Comparison of ENCODE assay signal across 8 mouse cellular contexts in the genomic region with DNA sequence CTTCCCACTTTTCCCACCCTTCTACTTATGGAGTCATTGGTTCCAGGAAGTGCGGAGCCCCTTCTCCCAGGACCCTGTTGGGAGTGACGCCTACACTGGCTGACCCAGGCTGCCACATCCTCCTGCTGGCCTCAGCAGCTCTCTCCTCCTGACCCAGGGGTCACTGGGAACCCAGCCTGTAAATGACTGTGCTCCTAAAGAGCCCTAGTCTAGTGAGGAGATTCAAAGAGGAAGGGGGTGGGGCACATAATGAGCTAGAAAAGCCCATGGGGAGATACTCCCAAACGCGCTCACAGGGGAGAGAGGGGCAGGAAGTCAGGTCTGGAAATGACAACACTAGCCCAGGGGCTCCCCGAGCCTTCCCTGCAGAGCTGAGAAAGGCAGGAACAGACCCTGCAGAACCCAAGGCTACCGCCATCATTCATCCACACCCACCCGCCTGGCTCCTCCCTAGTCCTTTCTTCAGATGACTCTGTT. TPM values are rescaled to one million over a fixed set of nuclear protein-coding genes. Genes with fewer than 3 reads are reported as not detected.
DNase-seq lines count a peak whose midpoint lies in the region; ATAC-seq lines count a peak whose summit lies in the region.

No protein-coding gene starts in this region.

- H3K4me2 ChIP-seq in liver, embryonic 13.5 days, result 0 out of 2 replicates have a peak overlapping the region, but pooled peaks have one; percentile 23

- WGBS in liver, embryonic 13.5 days (ENCODE audit: insufficient replicate concordance), result 13% methylated on average over 7 of the region's 7 CpGs

- peak; percentile 57 for DNase-seq in adrenal gland, adult 2 months
- no peak for DNase-seq in adrenal gland, postnatal 4 days (ENCODE audit: low spot score in 2 of 2)
- DNase-seq in gastrocnemius, postnatal 14 days, result peak; percentile 69
- DNase-seq in induced T-regulatory cell, adult 2 months (ENCODE audit: low read depth), result peak; percentile 8
- DNase-seq in liver, embryonic 13.5 days, result no peak
- DNase-seq in naive thymus-derived CD4-positive, alpha-beta T cell, adult 2 months (ENCODE audit: low read depth), result peak; percentile 26
- no peak for DNase-seq in cerebellum, postnatal 14 days
- DNase-seq in layer of hippocampus, postnatal 10 days (ENCODE audit: low spot score in 2 of 2), result no peak

- no peaks in the 10 kb centered on the region for H3K36me3 ChIP-seq in liver, embryonic 13.5 days

- intact Hi-C loops in gastrocnemius, postnatal 14 days (cut with DNase I; ENCODE audit: low total_unique reads), result no loop called here

- H3K27me3 ChIP-seq in liver, embryonic 13.5 days, result no peaks in the 10 kb centered on the region

- H3K4me1 ChIP-seq in liver, embryonic 13.5 days (replicated peaks), result peaks cover 33% of the 10 kb centered on the region

- no peak overlapping the region for H3K27ac ChIP-seq in liver, embryonic 13.5 days

- H3K9me3 ChIP-seq in liver, embryonic 13.5 days (replicated peaks), result no peaks in the 10 kb centered on the region

- peak; percentile 44 for ATAC-seq in liver, embryonic 13.5 days (ENCODE audit: low read depth)

- H3K9ac ChIP-seq in liver, embryonic 13.5 days, result no peak overlapping the region

- no peak overlapping the region for H3K4me3 ChIP-seq in liver, embryonic 13.5 days (replicated peaks)

RNA-seq across cellular contexts. Expression of gene Dennd2a, which starts 17.9 kb away (rescaled TPM):
- total RNA-seq in adrenal gland, adult 2 months (2021), result 10 to 100 TPM in 1 of 2 experiments, 1 to 10 TPM in 1; 7.5 to 14.6 TPM
- 6.0 and 9.0 TPM in 2 replicates for polyA plus RNA-seq in adrenal gland, adult 2 months (2012; rRNA removed)
- total RNA-seq in adrenal gland, postnatal 4 days (2021), result 10 to 100 TPM; 33.5 TPM
- 10 to 100 TPM in 1 of 2 experiments, 1 to 10 TPM in 1; 8.2 to 10.9 TPM for total RNA-seq in gastrocnemius, postnatal 14 days (2021)
- polyA plus RNA-seq in liver, embryonic 13.5 days (2015; fragmentation: Nextera tagmentation; extraction: Ambion mirVana), result 1.9 and 2.1 TPM in 2 replicates
- total RNA-seq in layer of hippocampus, postnatal 10 days (2021), result 10 to 100 TPM; 33.3 to 33.6 TPM

RNA-seq across cellular contexts. Expression of gene Adck2, which starts 34.0 kb away (rescaled TPM):
- total RNA-seq in adrenal gland, adult 2 months (2021), result 10 to 100 TPM; 20.4 to 27.3 TPM
- 18.7 and 20.7 TPM in 2 replicates for polyA plus RNA-seq in adrenal gland, adult 2 months (2012; rRNA removed)
- total RNA-seq in adrenal gland, postnatal 4 days (2021), result 10 to 100 TPM; 31.4 to 32.8 TPM
- 1 to 10 TPM; 7.0 to 7.7 TPM for total RNA-seq in gastrocnemius, postnatal 14 days (2021)
- polyA plus RNA-seq in liver, embryonic 13.5 days (2015; fragmentation: Nextera tagmentation; extraction: Ambion mirVana), result 8.9 and 9.4 TPM in 2 replicates
- 10 to 100 TPM; 26.4 to 28.1 TPM for total RNA-seq in layer of hippocampus, postnatal 10 days (2021)

RNA-seq across cellular contexts. Expression of gene Gm42420, which starts 45.8 kb away (rescaled TPM):
- total RNA-seq in adrenal gland, adult 2 months (2021), result not detected
- polyA plus RNA-seq in adrenal gland, adult 2 months (2012; rRNA removed), result 0.52 and 0.54 TPM in 2 replicates
- 1 to 10 TPM in 1 of 2 experiments, not detected in 1; 2.4 TPM for total RNA-seq in adrenal gland, postnatal 4 days (2021)
- total RNA-seq in gastrocnemius, postnatal 14 days (2021), result not detected
- 1.0 and 1.4 TPM in 2 replicates for polyA plus RNA-seq in liver, embryonic 13.5 days (2015; fragmentation: Nextera tagmentation; extraction: Ambion mirVana)
- total RNA-seq in layer of hippocampus, postnatal 10 days (2021), result not detected

RNA-seq across cellular contexts. Expression of gene Ndufb2, which starts 52.7 kb away (rescaled TPM):
- total RNA-seq in adrenal gland, adult 2 months (2021), result 100 to 1,000 TPM; 137 to 247 TPM
- polyA plus RNA-seq in adrenal gland, adult 2 months (2012; rRNA removed), result 964 and 1,102 TPM in 2 replicates
- 100 to 1,000 TPM; 140 to 145 TPM for total RNA-seq in adrenal gland, postnatal 4 days (2021)
- total RNA-seq in gastrocnemius, postnatal 14 days (2021), result 100 to 1,000 TPM; 321 to 366 TPM
- 233 and 270 TPM in 2 replicates for polyA plus RNA-seq in liver, embryonic 13.5 days (2015; fragmentation: Nextera tagmentation; extraction: Ambion mirVana)
- total RNA-seq in layer of hippocampus, postnatal 10 days (2021), result 100 to 1,000 TPM; 183 to 201 TPM

Comparison
In these comparisons a context has a peak if more than half of its experiments do, and no peak if none do; other contexts are left out.
1. DNase-seq: peak in adrenal gland, adult 2 months (single experiment), gastrocnemius, postnatal 14 days (single experiment), induced T-regulatory cell, adult 2 months (single experiment) and naive thymus-derived CD4-positive, alpha-beta T cell, adult 2 months (single experiment); none in adrenal gland, postnatal 4 days (0 of 2), liver, embryonic 13.5 days (single experiment), cerebellum, postnatal 14 days (0 of 2) and layer of hippocampus, postnatal 10 days (0 of 2).